Mouse (Mus musculus) liver, adult 2 months (tissue): ENCODE data around the gene Sgms1.

ENCODE experiments used
- CTCF ChIP-seq: fragments of 200-500 bp; IDR thresholded peaks from 2 replicates; pipeline ENCODE4 v1.5.1; 2011; ENCODE audit warnings: low read depth, low read length, control low read depth
- POLR2A ChIP-seq: fragments of 200-500 bp; IDR thresholded peaks from 2 replicates; pipeline ENCODE4 v1.6.1; 2011; ENCODE audit warnings: low read length, control low read depth; ENCODE audit not compliant: insufficient read depth; ENCODE audit errors: extremely low read depth

GRCm38 (mm10) chr19:32230301-32230700 lies 159.2 kb downstream of the Sgms1 start:
- TF ChIP-seq POLR2A (no peak), CTCF (no peak)
